Mouse (Mus musculus): ENCODE data around the gene Dck. TPM values are rescaled to one million over a fixed set of nuclear protein-coding genes. Genes with fewer than 3 reads are reported as not detected.

Dck gene
- total and polyA plus RNA-seq, 3 experiments: 13.6 to 21.4 TPM; not detected in 1

GRCm38 (mm10) chr5:88762611-88763010, 2.2 kb upstream of the Dck start:
- H3K36me3 ChIP-seq (ENCODE audit: control insufficient read depth in 1 of 2, insufficient read depth in 2 of 2, low read length in 2 of 2): peaks cover 0 to 18% of the 10 kb centered on the region in 2 experiments; a peak in 3 of 4 replicates
- peaks cover 5 to 14% of the 10 kb centered on the region in 2 experiments for H3K4me1 ChIP-seq (ENCODE audit: control insufficient read depth in 1 of 2, insufficient read depth in 2 of 2, low read length in 2 of 2)

GRCm38 (mm10) chr5:88764430-88764986, 288 bp upstream of the Dck start:
- no peak for DNase-seq (ENCODE audit: low read depth, low spot score)

More at GRCm38 (mm10) chr5:88762611-88763010, 2.2 kb upstream of the Dck start:
- Histone ChIP-seq H3K27ac (ENCODE audit: control insufficient read depth, low read depth, low read length) (no peak overlapping the region), H3K4me3 (ENCODE audit: control insufficient read depth in 1 of 2, insufficient read depth in 1 of 2, low read depth in 2 of 2, low read length in 2 of 2) (no peak overlapping the region), H3K27me3 (ENCODE audit: control insufficient read depth in 1 of 2, insufficient read depth in 2 of 2, low read length in 2 of 2) (no peaks in the 10 kb centered on the region), H3K79me2 (ENCODE audit: control insufficient read depth, insufficient read depth, low read length, poor library complexity) (peaks cover 16% of the 10 kb centered on the region), H3K9me3 (replicated peaks; ENCODE audit: insufficient read depth, low read length) (no peaks in the 10 kb centered on the region), H3K9ac (ENCODE audit: control insufficient read depth, low read depth, low read length, poor library complexity, severe bottlenecking) (no peak overlapping the region)
- no peak for DNase-seq (ENCODE audit: low read depth, low spot score)
- TF ChIP-seq RAD21 (IDR thresholded peaks at IDR 0.05; ENCODE audit: low read depth, low read length): no peak
- TF ChIP-seq ZNF384 (IDR thresholded peaks at IDR 0.05; ENCODE audit: low read depth, low read length): peak; percentile 72

GRCm38 (mm10) chr5:88765587-88765986, 791 bp downstream of the Dck start:
- peaks cover 9 to 20% of the 10 kb centered on the region in 2 experiments for H3K4me1 ChIP-seq (ENCODE audit: control insufficient read depth in 1 of 2, insufficient read depth in 2 of 2, low read length in 2 of 2)
- peaks cover 0 to 32% of the 10 kb centered on the region in 2 experiments; a peak in 2 of 4 replicates for H3K36me3 ChIP-seq (ENCODE audit: control insufficient read depth in 1 of 2, insufficient read depth in 2 of 2, low read length in 2 of 2)
- no peak for DNase-seq (ENCODE audit: low read depth, low spot score)

More at GRCm38 (mm10) chr5:88764430-88764986, 288 bp upstream of the Dck start:
- peaks cover 23% of the 10 kb centered on the region for H3K79me2 ChIP-seq (ENCODE audit: control insufficient read depth, insufficient read depth, low read length, poor library complexity)
- no peaks in the 10 kb centered on the region for H3K9me3 ChIP-seq (replicated peaks; ENCODE audit: insufficient read depth, low read length)
- TF ChIP-seq NRF1 (IDR thresholded peaks at IDR 0.05; ENCODE audit: insufficient read depth, low read depth, low read length, poor library complexity, severe bottlenecking) (peak; percentile 57), USF2 (IDR thresholded peaks at IDR 0.05; ENCODE audit: borderline replicate concordance in 1 of 2, insufficient read depth in 1 of 2, low read depth in 1 of 2, low read length in 2 of 2) (no peak), BHLHE40 (IDR thresholded peaks at IDR 0.05; ENCODE audit: borderline replicate concordance, low read depth, low read length) (no peak), CHD1 (IDR thresholded peaks at IDR 0.05; ENCODE audit: low read depth, low read length) (no peak), GATA1 (IDR thresholded peaks at IDR 0.05; ENCODE audit: low read depth, low read length) (no peak), GABPA (IDR thresholded peaks at IDR 0.05; ENCODE audit: low read depth, low read length) (no peak), ZMIZ1 (IDR thresholded peaks at IDR 0.05; ENCODE audit: low read depth, low read length) (0 out of 2 replicates have a peak, but pooled peaks have one; percentile 40), USF1 (IDR thresholded peaks at IDR 0.05; ENCODE audit: low read depth, low read length) (0 out of 2 replicates have a peak, but pooled peaks have one; percentile 15)
- no peaks in the 10 kb centered on the region for H3K27me3 ChIP-seq (ENCODE audit: control insufficient read depth in 1 of 2, insufficient read depth in 2 of 2, low read length in 2 of 2)
- H3K4me1 ChIP-seq (ENCODE audit: control insufficient read depth in 1 of 2, insufficient read depth in 2 of 2, low read length in 2 of 2): peaks cover 9 to 20% of the 10 kb centered on the region in 2 experiments
- peak overlapping the region; percentile 66 for H3K9ac ChIP-seq (ENCODE audit: control insufficient read depth, low read depth, low read length, poor library complexity, severe bottlenecking)
- H3K27ac ChIP-seq (ENCODE audit: control insufficient read depth, low read depth, low read length): no peak overlapping the region
- H3K36me3 ChIP-seq (ENCODE audit: control insufficient read depth in 1 of 2, insufficient read depth in 2 of 2, low read length in 2 of 2): peaks cover 0 to 32% of the 10 kb centered on the region in 2 experiments; a peak in 2 of 4 replicates
- peak overlapping the region; percentile 76 to 89 for H3K4me3 ChIP-seq (ENCODE audit: control insufficient read depth in 1 of 2, insufficient read depth in 1 of 2, low read depth in 2 of 2, low read length in 2 of 2)

More at GRCm38 (mm10) chr5:88765587-88765986, 791 bp downstream of the Dck start:
- Histone ChIP-seq H3K27ac (ENCODE audit: control insufficient read depth, low read depth, low read length) (peak overlapping the region; percentile 86), H3K27me3 (ENCODE audit: control insufficient read depth in 1 of 2, insufficient read depth in 2 of 2, low read length in 2 of 2) (no peaks in the 10 kb centered on the region), H3K9me3 (replicated peaks; ENCODE audit: insufficient read depth, low read length) (no peaks in the 10 kb centered on the region), H3K79me2 (ENCODE audit: control insufficient read depth, insufficient read depth, low read length, poor library complexity) (peaks cover 24% of the 10 kb centered on the region), H3K9ac (ENCODE audit: control insufficient read depth, low read depth, low read length, poor library complexity, severe bottlenecking) (peak overlapping the region; percentile 89), H3K4me3 (ENCODE audit: control insufficient read depth in 1 of 2, insufficient read depth in 1 of 2, low read depth in 2 of 2, low read length in 2 of 2) (peak overlapping the region; percentile 81 to 84)
- TF ChIP-seq CHD1 (IDR thresholded peaks at IDR 0.05; ENCODE audit: low read depth, low read length): 0 out of 2 replicates have a peak, but pooled peaks have one; percentile 38
- TF ChIP-seq ZNF384 (IDR thresholded peaks at IDR 0.05; ENCODE audit: low read depth, low read length): peak; percentile 79
- no peak for TF ChIP-seq NRF1 (IDR thresholded peaks at IDR 0.05; ENCODE audit: insufficient read depth, low read depth, low read length, poor library complexity, severe bottlenecking)
- 0 out of 4 replicates have a peak, but pooled peaks of 1 of the 2 experiments have one; percentile 1 for TF ChIP-seq EP300 (IDR thresholded peaks at IDR 0.05; ENCODE audit: low read depth in 1 of 2, low read length in 2 of 2)
- 0 out of 2 replicates have a peak, but pooled peaks have one; percentile 6 for TF ChIP-seq ETS1 (IDR thresholded peaks at IDR 0.05; ENCODE audit: low read depth, low read length)

Data from MEL (cell line).